Mouse (Mus musculus) lung, embryonic 14.5 days (tissue): Measurements from ENCODE around the gene Tom1l1. TPM values are rescaled to one million over a fixed set of nuclear protein-coding genes. Genes with fewer than 3 reads are reported as not detected.
A peak's percentile ranks its signal among the peaks of the same experiment; 100 is the strongest.

ENCODE experiments used
- ATAC-seq: fragments of 200-750 bp; cut with Nextera tagmentation; 2 replicates; pipeline ENCODE4 v1.8.0; 2017; ENCODE audit warnings: mild to moderate bottlenecking, moderate TSS enrichment, moderate library complexity; ENCODE audit not compliant: insufficient read depth
- DNase-seq: peaks from one replicate; pipeline ENCODE4 v3.0.0-alpha.2; 2015
- H3K27ac ChIP-seq: fragments of 300-500 bp; sonication (generic); 2 replicates; pipeline ENCODE4 v1.5.1; 2014; ENCODE audit warnings: low read depth, mild to moderate bottlenecking, moderate library complexity
- H3K27me3 ChIP-seq: fragments of 300-500 bp; sonication (generic); 2 replicates; pipeline ENCODE4 v1.6.1; 2014; ENCODE audit warnings: low read length, control low read depth; ENCODE audit not compliant: insufficient read depth
- H3K36me3 ChIP-seq: fragments of 300-500 bp; sonication (generic); 2 replicates; pipeline ENCODE4 v1.6.1; 2014; ENCODE audit warnings: control low read depth; ENCODE audit not compliant: insufficient read depth
- H3K4me1 ChIP-seq: fragments of 300-500 bp; sonication (generic); 2 replicates; pipeline ENCODE4 v1.6.1; 2014; ENCODE audit warnings: antibody characterized with exemption, control low read depth; ENCODE audit not compliant: insufficient read depth
- H3K4me2 ChIP-seq: fragments of 300-500 bp; sonication (generic); 2 replicates; pipeline ENCODE4 v1.6.1; 2014; ENCODE audit warnings: mild to moderate bottlenecking
- H3K4me3 ChIP-seq: fragments of 300-500 bp; sonication (generic); 2 replicates; pipeline ENCODE4 v1.5.1; 2014; ENCODE audit warnings: low read depth, low read length
- H3K9ac ChIP-seq: fragments of 300-500 bp; sonication (generic); 2 replicates; pipeline ENCODE4 v1.6.1; 2014
- H3K9me3 ChIP-seq: fragments of 300-500 bp; sonication (generic); 2 replicates; pipeline ENCODE4 v1.6.1; 2016; ENCODE audit warnings: low read depth, low read length, control low read depth
- CTCF ChIP-seq: IDR thresholded peaks from 2 replicates; pipeline ENCODE4 v1.5.1; 2016; ENCODE audit warnings: antibody characterized with exemption, low read depth
- WGBS: fragments of 180-500 bp; shearing (Covaris S2); extraction: QIAGEN DNeasy Blood & Tissue Kit; methylation state at CpG from one replicate; pipeline ENCODE4 v1.1.7; 2014; 5-methylcytosine and 5-hydroxymethylcytosine counted together
- polyA plus RNA-seq: library from polyadenylated mRNA; unstranded; fragments of >200 nt; fragmentation: Nextera tagmentation; extraction: Ambion mirVana; gene quantifications from 2 replicates; pipeline ENCODE4 v1.2.1, GENCODE M21; 2014

Tom1l1 gene
- polyA plus RNA-seq, 1 experiment from 2014 or later, result 37.6 TPM

DNA sequence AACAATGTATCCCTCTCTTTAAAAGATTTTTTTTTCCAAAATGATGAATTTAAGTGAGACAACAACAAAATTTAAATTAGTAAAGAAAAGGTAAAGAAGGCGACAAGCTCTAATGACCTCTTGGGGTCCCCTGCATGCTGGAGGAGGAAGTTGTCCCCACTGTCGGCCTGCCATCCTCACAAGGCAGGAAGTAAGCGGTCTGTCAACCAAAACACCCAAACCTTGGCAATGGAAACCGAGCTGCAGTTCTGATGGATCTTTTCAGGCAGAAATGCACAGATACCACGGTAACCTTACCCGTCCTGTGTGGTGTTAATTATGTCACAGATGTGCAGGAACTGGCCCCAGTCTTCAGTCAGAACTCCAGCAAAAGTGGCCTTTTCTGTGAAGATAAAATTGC is 3.4 kb downstream of the Tom1l1 start:
- ATAC-seq, result no peak
- Histone ChIP-seq H3K4me1 (0 out of 2 replicates have a peak, but pooled peaks cover 3% of the 10 kb centered on the region), H3K9me3 (no peaks in the 10 kb centered on the region), H3K27me3 (no peaks in the 10 kb centered on the region), H3K36me3 (peaks cover 20% of the 10 kb centered on the region; the same call in 1 of the 2 replicates), H3K4me3 (no peak overlapping the region), H3K9ac (no peak overlapping the region), H3K4me2 (no peak overlapping the region), H3K27ac (no peak overlapping the region)
- 60% methylated on average over 6 of the region's 6 CpGs for WGBS
- no peak for TF ChIP-seq CTCF
- DNase-seq, result no peak

DNA sequence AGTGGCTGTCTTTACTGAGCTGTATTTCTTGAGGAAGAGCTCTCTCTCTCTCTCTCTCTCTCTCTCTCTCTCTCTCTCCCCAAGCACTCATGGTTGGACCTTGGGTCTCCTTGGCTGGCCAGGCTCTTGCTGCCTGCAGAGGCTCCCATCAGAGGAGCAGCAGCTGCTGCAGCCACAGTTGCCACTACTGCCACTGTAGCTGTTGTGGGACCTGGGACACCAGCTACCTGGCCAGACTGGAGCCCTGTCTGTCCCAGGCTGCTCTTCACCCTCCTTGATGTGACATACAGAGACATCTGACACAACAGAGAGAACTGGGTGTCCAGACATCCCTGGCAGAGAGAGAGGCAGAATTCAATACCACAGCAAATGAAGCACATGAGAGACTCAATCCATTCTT is 7.0 kb downstream of the Tom1l1 start:
- Histone ChIP-seq H3K9me3 (no peaks in the 10 kb centered on the region), H3K27me3 (no peaks in the 10 kb centered on the region), H3K9ac (no peak overlapping the region), H3K4me3 (no peak overlapping the region), H3K4me1 (0 out of 2 replicates have a peak, but pooled peaks cover under 1% of the 10 kb centered on the region), H3K36me3 (peaks cover 25% of the 10 kb centered on the region; the same call in 1 of the 2 replicates), H3K4me2 (no peak overlapping the region), H3K27ac (no peak overlapping the region)
- no peak for TF ChIP-seq CTCF
- ATAC-seq, result no peak
- no peak for DNase-seq

DNA sequence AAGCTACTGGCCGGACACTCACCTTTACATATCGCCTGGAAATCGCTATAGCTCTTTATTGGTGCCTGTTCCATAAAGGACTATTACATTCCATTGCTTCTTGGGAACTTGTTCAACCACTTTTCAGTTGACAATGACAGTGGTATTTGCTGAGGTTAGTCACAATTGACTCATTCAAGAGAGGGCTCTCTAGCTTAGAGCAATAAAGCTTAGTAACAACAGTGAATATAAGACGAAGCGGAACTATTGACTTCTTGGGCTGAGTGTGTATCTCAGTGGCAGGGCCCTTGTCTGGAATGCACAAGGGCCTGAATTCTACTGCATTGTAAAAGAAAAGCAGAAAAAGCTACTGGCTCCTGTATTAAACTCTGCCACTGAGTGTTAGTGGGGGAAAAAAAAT is 9.6 kb downstream of the Tom1l1 start:
- TF ChIP-seq CTCF, result no peak
- no peaks in the 10 kb centered on the region for H3K27me3 ChIP-seq
- ATAC-seq, result peak; percentile 85
- H3K36me3 ChIP-seq, result peaks cover 24% of the 10 kb centered on the region; the same call in 1 of the 2 replicates
- H3K27ac ChIP-seq, result no peak overlapping the region
- H3K9ac ChIP-seq, result no peak overlapping the region
- no peak overlapping the region for H3K4me2 ChIP-seq
- no peaks in the 10 kb centered on the region for H3K4me1 ChIP-seq
- H3K9me3 ChIP-seq, result no peaks in the 10 kb centered on the region
- DNase-seq, result peak; percentile 35
- 74% methylated on average over 5 of the region's 5 CpGs for WGBS
- H3K4me3 ChIP-seq, result no peak overlapping the region

DNA sequence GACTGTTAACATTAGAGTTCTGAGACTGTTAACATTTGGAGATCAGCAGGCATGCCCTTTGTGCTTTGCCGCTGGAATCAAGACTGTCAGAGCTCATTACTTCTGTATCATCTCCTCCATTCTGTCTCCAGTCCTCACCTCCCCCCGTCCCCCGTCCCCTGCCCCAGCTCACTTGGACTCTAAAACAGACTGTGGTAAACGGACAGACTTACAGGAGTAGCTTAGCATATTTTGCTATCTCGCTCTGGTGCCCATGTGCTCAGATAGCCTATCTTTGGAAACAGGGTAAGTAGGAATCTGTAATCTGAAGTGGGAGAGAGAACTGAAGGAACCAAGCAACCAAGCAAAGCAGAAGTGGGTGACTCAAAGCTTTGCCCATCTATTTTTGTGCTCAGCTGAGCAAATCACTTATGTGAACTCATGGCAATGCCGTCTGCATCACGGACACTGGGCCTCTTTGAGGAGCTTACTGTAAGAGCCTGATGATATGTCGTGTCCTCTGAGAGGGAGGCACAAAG is 10.3 kb downstream of the Tom1l1 start:
- Histone ChIP-seq H3K4me2 (no peak overlapping the region), H3K9me3 (no peaks in the 10 kb centered on the region), H3K4me3 (no peak overlapping the region), H3K27me3 (no peaks in the 10 kb centered on the region), H3K27ac (no peak overlapping the region), H3K9ac (no peak overlapping the region), H3K4me1 (no peaks in the 10 kb centered on the region), H3K36me3 (peaks cover 19% of the 10 kb centered on the region; the same call in 1 of the 2 replicates)
- TF ChIP-seq CTCF, result no peak
- DNase-seq (no peak), ATAC-seq (no peak)
- WGBS, result 73% methylated on average over 8 of the region's 8 CpGs

DNA sequence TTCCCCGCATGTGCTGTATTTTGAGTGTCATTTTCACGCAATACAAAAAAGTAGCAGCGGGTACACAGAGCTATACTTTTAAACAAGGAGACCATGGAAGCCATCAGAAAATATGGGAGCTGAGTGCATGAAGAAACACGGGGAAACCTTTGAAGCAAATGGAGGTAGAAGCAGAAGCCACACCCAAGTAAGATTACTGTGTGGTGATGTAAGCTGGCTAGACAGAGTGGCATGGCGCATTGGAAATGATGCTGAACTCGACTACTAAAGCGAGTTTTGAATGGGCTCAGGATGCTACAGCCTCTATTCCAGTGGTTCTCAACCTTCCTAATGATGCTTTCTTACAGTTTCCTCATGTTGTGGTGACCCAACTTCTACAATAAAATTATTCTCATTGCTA is 11.1 kb downstream of the Tom1l1 start:
- no peak overlapping the region; the same call in 1 of the 2 replicates for H3K4me2 ChIP-seq
- no peaks in the 10 kb centered on the region for H3K4me1 ChIP-seq
- no peak overlapping the region for H3K4me3 ChIP-seq
- no peak for ATAC-seq
- no peaks in the 10 kb centered on the region for H3K9me3 ChIP-seq
- WGBS, result 91% methylated on average over 7 of the region's 7 CpGs
- H3K9ac ChIP-seq, result no peak overlapping the region
- no peak for TF ChIP-seq CTCF
- H3K27me3 ChIP-seq, result no peaks in the 10 kb centered on the region
- no peak overlapping the region for H3K27ac ChIP-seq
- peaks cover 14% of the 10 kb centered on the region; the same call in 1 of the 2 replicates for H3K36me3 ChIP-seq
- no peak for DNase-seq

DNA sequence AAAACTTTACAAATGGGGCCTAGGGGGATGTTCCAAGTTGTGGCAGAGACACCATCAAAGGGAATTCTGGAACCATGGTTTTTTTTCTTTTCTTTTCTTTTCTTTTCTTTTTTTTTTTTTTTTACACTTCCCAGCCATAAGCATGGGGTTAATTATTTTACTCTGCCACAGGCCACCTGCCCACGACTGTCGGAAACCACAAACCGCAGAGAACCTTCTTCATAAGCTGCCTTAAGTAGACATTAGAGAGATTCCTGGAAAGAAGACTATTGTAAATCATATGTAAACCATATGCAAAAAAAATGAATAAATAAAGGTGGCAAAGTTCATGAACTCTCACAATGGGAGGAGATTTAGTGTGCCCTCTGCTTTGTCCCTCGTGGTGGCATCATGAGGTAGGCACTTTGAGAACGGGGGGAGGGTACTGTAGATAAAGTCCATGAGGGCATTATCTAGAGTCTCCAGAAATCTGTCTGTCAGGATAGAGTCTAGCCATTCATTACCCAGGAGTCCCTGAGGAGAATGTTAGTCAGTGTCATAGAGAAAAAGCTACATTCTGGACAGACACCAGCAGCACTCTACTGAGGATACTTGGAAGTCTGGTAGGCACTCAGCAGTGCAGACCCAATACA is 12.6 kb downstream of the Tom1l1 start:
- H3K4me2 ChIP-seq, result no peak overlapping the region
- ATAC-seq (peak; percentile 25; the same call in 1 of the 2 replicates), DNase-seq (no peak)
- H3K27me3 ChIP-seq, result no peaks in the 10 kb centered on the region
- H3K9me3 ChIP-seq, result no peaks in the 10 kb centered on the region
- 76% methylated on average over 5 of the region's 5 CpGs for WGBS
- no peaks in the 10 kb centered on the region for H3K4me1 ChIP-seq
- TF ChIP-seq CTCF, result no peak
- H3K4me3 ChIP-seq, result no peak overlapping the region
- no peak overlapping the region for H3K9ac ChIP-seq
- no peak overlapping the region for H3K27ac ChIP-seq
- 0 out of 2 replicates have a peak, but pooled peaks cover 9% of the 10 kb centered on the region for H3K36me3 ChIP-seq

DNA sequence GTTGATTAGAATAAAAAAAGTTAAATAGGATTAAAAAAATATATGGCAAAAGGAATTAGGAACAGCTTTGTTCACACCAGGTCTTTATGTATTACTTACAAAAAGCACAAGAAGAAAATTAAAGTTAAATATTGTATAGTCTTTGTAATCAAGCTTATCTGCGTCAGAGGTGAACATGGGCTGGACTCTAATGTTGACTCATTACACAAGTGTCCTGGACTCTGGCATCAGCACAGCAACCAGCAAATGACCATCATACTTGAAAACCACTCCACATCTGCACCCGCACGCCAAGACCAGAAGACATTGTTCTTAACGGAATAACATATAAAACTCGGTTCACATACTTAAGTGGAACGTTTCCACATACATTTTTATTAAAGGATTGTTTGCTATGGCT is 20.8 kb downstream of the Tom1l1 start:
- Histone ChIP-seq H3K9me3 (no peaks in the 10 kb centered on the region), H3K27me3 (no peaks in the 10 kb centered on the region), H3K36me3 (0 out of 2 replicates have a peak, but pooled peaks cover 6% of the 10 kb centered on the region), H3K4me1 (peaks cover 22% of the 10 kb centered on the region), H3K4me3 (no peak overlapping the region), H3K9ac (no peak overlapping the region), H3K4me2 (no peak overlapping the region), H3K27ac (no peak overlapping the region)
- DNase-seq (no peak), ATAC-seq (no peak)
- TF ChIP-seq CTCF, result no peak
- 66% methylated on average over 6 of the region's 6 CpGs for WGBS
